Mouse (Mus musculus): Measurements from ENCODE around the gene Eci3. TPM values are rescaled to one million over a fixed set of nuclear protein-coding genes. Genes with fewer than 3 reads are reported as not detected.
"Not testable (repeated sequence)": the region's sequence is repeated elsewhere in the genome, so short reads cannot be mapped to it uniquely, and the experiment has no call there.

Gene Eci3
- polyA plus RNA-seq, 1 experiment from 2014 or later, result not detected

DNA sequence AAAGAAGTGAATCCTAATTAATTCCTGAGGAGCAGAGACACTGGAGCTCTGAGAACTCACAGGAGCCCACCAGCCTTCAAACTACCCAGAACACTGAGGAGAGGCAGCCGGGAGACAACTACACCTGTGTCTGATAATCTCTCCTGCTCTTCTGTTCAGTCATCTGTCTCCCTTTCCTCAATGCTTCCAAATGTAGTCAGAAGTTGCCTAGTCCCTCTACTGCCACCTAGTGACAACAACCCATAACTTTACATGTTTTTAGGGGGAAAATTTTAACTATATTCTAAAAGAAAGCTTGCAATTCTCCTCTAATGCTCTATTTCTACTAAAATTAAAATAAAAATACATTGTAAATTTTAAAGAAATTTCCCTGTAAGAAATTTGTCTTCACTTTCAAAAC, 9.5 kb upstream of the Eci3 start:
- Histone ChIP-seq H3K4me2 (no peak overlapping the region), H3K36me3 (ENCODE audit: poor library complexity, severe bottlenecking) (peaks cover 23% of the 10 kb centered on the region), H3K27ac (no peak overlapping the region), H3K4me3 (no peak overlapping the region), H3K9me3 (replicated peaks) (no peaks in the 10 kb centered on the region), H3K9ac (no peak overlapping the region), H3K4me1 (no peaks in the 10 kb centered on the region), H3K27me3 (no peaks in the 10 kb centered on the region)
- no peak for ATAC-seq
- WGBS, result 68% methylated on average over 1 of the region's 1 CpGs

DNA sequence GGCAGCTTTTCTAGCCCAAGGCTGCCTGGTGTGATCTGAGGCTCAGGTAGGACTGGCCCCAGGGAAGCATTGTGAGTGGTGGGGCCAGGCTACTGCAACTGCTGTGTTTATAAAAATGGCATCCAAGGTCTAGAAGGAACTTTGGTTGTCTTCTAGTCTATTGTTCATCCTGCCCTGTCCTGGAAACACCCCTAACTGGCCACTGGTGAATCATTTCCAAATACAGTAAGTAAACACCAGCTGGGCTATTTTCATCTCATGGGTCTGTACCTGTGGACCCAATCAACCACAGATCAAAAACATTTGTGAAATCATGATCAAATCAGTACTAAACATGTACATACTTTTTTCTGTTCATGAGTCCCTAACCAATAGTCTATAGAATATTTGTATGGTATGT, 8.8 kb upstream of the Eci3 start:
- not testable (repeated sequence) for ATAC-seq; H3K4me2 ChIP-seq; H3K27me3 ChIP-seq; H3K9me3 ChIP-seq (replicated peaks); H3K9ac ChIP-seq; H3K27ac ChIP-seq; H3K4me3 ChIP-seq; H3K4me1 ChIP-seq
- peaks cover 16% of the 10 kb centered on the region for H3K36me3 ChIP-seq (ENCODE audit: poor library complexity, severe bottlenecking)

DNA sequence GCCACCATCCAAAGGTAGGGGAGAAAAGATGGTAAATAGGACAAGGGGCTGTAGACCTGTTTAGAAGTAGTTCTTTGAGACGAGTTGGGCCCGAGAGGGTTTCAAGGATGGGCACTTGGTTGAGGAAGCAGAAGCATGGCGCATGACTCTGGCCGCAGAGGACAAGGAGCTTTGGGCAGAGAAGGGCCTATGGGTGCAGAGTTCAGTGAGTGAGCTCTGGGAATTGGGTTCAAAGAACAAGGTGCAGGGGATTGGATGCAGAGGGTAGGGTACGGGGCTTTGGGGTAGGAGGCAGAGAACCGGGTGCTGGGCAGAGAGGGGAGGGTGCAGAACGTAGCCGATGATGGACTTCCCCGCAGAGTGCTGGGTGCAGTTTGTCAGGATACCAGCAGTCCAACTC, 2.0 kb upstream of the Eci3 start:
- ATAC-seq; H3K9ac ChIP-seq; H3K4me2 ChIP-seq; H3K9me3 ChIP-seq (replicated peaks); H3K4me3 ChIP-seq; H3K36me3 ChIP-seq (ENCODE audit: poor library complexity, severe bottlenecking); H3K27ac ChIP-seq: not testable (repeated sequence)
- Histone ChIP-seq H3K27me3 (peaks cover 31% of the 10 kb centered on the region), H3K4me1 (peaks cover 18% of the 10 kb centered on the region)
- 67% methylated on average over 9 of the region's 9 CpGs for WGBS

DNA sequence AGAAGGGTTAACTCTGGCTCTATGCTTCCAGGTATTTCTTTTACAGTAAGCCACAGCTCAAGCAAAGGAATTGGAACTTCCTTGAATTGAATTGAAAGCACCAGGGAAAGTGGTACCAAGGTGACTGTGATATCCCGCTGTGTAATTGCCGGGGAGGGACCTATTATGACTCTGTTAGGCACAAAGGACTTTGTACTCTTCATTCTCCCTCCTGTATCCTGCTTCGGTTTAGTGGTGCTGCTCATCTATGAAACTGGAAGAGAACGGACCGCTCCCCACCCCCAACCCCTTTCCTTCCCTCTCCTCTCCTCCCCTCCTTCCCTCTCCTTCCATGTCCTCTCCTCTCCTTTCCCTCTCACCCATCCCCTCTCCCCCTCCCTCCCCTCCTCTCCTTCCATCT, 1.3 kb upstream of the Eci3 start:
- no peak for ATAC-seq
- Histone ChIP-seq H3K9ac (no peak overlapping the region), H3K4me2 (peak overlapping the region; percentile 73), H3K4me3 (peak overlapping the region; percentile 42), H3K4me1 (peaks cover 18% of the 10 kb centered on the region), H3K27ac (no peak overlapping the region), H3K27me3 (peaks cover 31% of the 10 kb centered on the region), H3K36me3 (ENCODE audit: poor library complexity, severe bottlenecking) (no peaks in the 10 kb centered on the region), H3K9me3 (replicated peaks) (no peaks in the 10 kb centered on the region)
- 5% methylated on average over 5 of the region's 5 CpGs for WGBS

DNA sequence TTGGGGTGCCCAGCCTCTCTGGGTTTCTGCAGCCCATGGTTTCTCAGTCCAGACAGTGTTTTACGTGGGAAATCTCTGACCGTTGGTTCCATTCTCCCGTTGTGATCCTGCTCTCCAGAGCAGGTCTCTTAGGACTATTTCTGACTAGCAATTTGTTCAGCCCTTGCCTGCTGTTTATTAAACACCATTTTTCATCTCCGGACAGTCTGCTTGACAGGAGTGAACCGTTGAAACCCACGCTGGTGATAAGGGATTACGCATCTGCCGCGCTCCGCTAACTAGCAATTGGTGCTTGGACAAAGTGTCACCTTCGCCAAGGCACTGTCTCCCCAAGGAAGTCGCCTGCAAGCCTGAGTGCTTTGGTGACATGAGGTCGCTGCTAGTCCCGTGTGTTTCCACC, 809 bp upstream of the Eci3 start:
- Histone ChIP-seq H3K9me3 (replicated peaks) (no peaks in the 10 kb centered on the region), H3K9ac (peak overlapping the region; percentile 46; the same call in 1 of the 2 replicates), H3K27ac (no peak overlapping the region), H3K4me3 (peak overlapping the region; percentile 42), H3K4me2 (peak overlapping the region; percentile 73), H3K4me1 (peaks cover 18% of the 10 kb centered on the region), H3K27me3 (peaks cover 31% of the 10 kb centered on the region), H3K36me3 (ENCODE audit: poor library complexity, severe bottlenecking) (no peaks in the 10 kb centered on the region)
- no peak for ATAC-seq
- 3% methylated on average over 14 of the region's 14 CpGs for WGBS

DNA sequence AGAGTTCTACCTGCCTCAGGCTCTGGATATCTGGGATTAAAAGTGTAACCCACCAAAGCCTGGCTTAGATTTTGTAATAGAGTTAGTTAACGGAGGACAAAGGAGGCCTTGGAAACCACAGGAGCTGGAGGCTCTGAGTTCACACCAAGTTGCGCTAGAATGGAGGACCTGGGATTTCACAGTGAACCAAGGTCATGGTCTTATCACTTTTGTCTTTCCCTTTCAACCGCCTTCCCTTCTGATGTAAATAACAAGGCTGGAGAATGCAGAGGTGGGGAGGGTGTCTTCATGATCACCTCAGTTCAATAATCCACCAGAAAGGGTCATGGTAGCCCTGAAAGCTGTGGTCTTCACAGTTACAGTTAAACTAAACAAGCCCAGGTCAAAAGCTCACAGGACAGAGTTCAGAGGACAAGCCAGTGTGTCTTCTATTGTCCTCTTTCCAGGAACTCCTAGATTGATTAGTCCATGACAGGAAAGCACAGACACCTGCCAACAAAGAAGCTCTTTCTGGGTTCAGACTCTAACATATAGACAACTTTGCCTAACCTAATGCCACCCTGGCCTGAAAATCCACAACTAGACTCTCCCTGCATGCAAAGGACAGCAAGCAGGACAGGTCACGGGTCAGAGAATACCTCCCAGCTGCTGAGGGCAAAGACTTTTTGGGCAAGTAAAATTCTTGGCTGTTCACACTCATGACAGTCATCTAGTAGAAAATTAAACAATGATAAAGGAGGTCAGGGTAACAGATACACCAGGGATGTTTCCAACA, 2.4 kb downstream of the Eci3 start:
- peaks cover 29% of the 10 kb centered on the region for H3K27me3 ChIP-seq
- H3K36me3 ChIP-seq (ENCODE audit: poor library complexity, severe bottlenecking), result no peaks in the 10 kb centered on the region
- no peak overlapping the region for H3K27ac ChIP-seq
- H3K4me3 ChIP-seq, result no peak overlapping the region
- ATAC-seq, result no peak
- no peaks in the 10 kb centered on the region for H3K9me3 ChIP-seq (replicated peaks)
- H3K9ac ChIP-seq, result no peak overlapping the region
- WGBS, result 85% methylated on average over 4 of the region's 4 CpGs
- H3K4me1 ChIP-seq, result peaks cover 18% of the 10 kb centered on the region
- no peak overlapping the region for H3K4me2 ChIP-seq

DNA sequence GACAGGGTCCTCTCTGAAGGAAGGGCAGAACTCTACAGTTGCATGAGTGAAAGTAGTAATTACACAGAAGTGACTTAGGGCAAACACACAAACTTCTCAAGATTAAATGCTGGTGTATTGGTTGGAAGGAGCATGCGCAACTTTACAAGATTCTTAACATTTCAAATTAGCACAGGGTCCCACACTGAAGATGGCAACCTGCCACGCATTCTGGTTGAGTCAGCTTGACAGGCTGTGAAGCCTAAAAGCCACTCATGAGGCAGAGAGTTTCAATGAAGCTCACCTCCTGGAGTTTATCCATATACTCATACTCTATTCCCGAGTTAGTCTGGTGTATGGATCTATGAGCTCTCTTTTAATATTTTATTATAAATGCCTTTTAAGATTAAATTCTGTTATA, 5.5 kb downstream of the Eci3 start:
- 83% methylated on average over 3 of the region's 3 CpGs for WGBS
- not testable (repeated sequence) for ATAC-seq; H3K9ac ChIP-seq; H3K27ac ChIP-seq; H3K36me3 ChIP-seq (ENCODE audit: poor library complexity, severe bottlenecking); H3K4me2 ChIP-seq; H3K27me3 ChIP-seq; H3K9me3 ChIP-seq (replicated peaks); H3K4me1 ChIP-seq; H3K4me3 ChIP-seq

DNA sequence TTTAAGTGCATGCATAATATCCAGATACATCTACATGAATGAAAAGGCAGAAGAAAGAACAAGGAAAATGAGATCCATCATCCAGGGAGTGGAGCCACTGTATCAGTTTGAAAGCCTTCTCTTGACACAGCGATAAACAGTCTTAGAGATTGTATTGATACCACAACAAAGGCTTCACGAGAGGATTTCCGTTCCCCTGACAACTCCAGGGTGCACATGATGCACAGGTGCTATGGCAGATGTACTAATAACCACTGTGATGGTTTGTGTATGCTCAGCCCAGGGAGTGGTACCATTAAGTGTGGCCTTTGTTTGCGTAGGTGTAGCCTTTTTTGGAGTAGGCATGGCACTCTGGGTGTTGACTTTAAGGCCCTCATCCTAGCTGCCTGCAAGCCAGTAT, 6.7 kb downstream of the Eci3 start:
- no peaks in the 10 kb centered on the region for H3K4me1 ChIP-seq
- no peaks in the 10 kb centered on the region for H3K36me3 ChIP-seq (ENCODE audit: poor library complexity, severe bottlenecking)
- WGBS, result 84% methylated on average over 4 of the region's 4 CpGs
- ATAC-seq, result no peak
- H3K9ac ChIP-seq, result no peak overlapping the region
- no peak overlapping the region for H3K27ac ChIP-seq
- no peaks in the 10 kb centered on the region for H3K9me3 ChIP-seq (replicated peaks)
- no peak overlapping the region for H3K4me2 ChIP-seq
- no peak overlapping the region for H3K4me3 ChIP-seq
- no peaks in the 10 kb centered on the region for H3K27me3 ChIP-seq

DNA sequence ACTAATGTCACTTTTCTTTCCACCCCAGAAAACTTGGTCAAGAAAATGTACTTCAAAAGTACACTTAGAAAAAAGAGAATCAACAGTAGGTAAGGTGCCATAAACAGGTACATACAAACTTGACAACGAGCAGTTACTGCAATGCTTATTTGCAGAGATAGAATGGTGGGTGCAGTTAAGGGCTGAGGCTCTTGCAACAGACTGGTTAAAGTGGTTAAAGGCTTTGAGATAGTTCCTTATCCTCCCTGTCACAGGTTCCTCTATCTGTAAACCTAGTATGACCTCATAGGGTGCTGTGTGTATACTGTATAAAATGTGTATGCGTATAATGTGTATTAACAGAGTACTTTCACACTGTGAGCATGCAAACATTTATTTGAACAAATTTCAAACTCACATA, 12.2 kb downstream of the Eci3 start:
- ATAC-seq, result not testable (repeated sequence)

DNA sequence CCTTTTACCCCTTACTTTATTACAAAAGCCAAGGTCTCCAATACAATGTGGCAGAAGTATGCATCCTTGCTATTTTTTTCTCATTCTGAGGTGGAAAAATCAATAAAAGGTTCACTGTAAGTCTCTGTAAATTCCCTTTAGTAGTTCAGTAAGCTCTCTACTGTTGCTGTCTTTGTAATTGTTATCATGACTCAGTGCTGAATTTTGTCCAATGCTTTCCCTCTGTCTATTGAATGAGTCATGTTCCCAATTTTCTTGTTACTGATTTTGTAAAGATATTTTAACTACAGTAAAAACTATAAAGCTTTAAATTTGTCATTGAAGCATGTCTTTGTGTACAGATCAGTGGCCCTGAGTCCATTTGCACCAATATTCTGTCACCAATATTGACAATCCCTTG, 21.2 kb downstream of the Eci3 start:
- no peak for ATAC-seq

More for the DNA sequence above, 12.2 kb downstream of the Eci3 start:
- H3K9ac ChIP-seq; H3K36me3 ChIP-seq (ENCODE audit: poor library complexity, severe bottlenecking); H3K4me2 ChIP-seq; H3K27me3 ChIP-seq; H3K27ac ChIP-seq; H3K9me3 ChIP-seq (replicated peaks); H3K4me1 ChIP-seq; H3K4me3 ChIP-seq: not testable (repeated sequence)
- 92% methylated on average over 2 of the region's 2 CpGs for WGBS

DNA sequence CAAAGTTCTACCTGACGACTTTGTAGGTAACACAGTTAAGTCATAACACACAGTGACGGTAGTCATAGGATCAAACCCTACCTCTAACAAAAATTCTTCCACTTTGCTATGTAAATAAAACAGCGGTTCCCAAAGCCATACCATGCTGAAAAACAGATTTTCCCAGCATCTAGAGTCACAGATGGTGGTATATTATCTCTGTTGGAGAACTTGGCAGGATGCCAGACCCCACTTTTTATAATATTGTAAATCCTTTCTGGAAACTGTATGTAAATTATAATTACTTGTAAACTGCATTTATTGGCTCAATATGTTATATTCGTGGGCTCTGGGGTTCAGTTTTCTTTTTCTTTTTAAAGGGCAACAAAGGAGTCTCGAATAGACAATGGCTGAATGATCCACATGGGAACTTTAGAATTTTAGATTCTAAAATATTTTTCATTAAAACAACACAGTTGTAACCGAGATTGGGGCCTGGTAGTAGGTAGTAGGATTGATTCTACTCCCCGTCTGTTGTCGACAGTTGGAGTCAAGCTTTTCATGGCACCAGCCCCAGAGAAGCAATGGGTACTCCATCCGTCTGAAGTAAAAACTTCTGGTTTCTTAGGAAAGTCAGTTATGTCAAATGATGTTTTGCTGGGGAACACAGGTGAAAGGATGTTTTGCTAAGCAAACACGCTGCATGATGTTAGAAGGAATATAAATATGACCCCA, 28.5 kb downstream of the Eci3 start:
- Histone ChIP-seq H3K4me2 (no peak overlapping the region), H3K27me3 (no peaks in the 10 kb centered on the region), H3K4me1 (no peaks in the 10 kb centered on the region), H3K4me3 (no peak overlapping the region), H3K9me3 (replicated peaks) (no peaks in the 10 kb centered on the region), H3K36me3 (ENCODE audit: poor library complexity, severe bottlenecking) (no peaks in the 10 kb centered on the region), H3K9ac (no peak overlapping the region), H3K27ac (no peak overlapping the region)
- ATAC-seq, result peak; percentile 68; the same call in 1 of the 2 replicates
- WGBS, result 73% methylated on average over 10 of the region's 10 CpGs

More for the DNA sequence above, 21.2 kb downstream of the Eci3 start:
- Histone ChIP-seq H3K9me3 (replicated peaks) (no peaks in the 10 kb centered on the region), H3K36me3 (ENCODE audit: poor library complexity, severe bottlenecking) (no peaks in the 10 kb centered on the region), H3K4me3 (no peak overlapping the region), H3K4me2 (no peak overlapping the region), H3K9ac (no peak overlapping the region), H3K27me3 (no peaks in the 10 kb centered on the region), H3K27ac (no peak overlapping the region), H3K4me1 (no peaks in the 10 kb centered on the region)

DNA sequence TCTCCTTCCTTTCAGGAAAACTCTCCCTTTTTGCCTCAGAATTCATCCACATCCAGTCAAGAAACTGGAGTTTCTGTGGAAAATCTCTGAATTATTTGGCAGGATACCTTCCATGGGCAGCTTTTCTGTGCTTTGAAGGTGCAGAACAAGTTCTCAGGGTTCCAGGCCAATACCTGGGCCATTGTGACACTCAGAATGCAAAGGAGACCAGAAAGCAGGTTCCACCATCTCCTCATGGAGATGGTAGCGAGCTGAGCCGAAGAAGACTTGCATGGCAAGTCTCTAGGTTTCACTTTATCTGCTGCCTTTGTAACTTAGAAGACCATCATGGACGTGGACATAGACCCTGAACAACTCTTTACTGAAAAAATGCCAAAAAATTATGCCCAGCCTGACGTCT, 39.4 kb downstream of the Eci3 start, which contains the start of the genes Fam217a and 4933417A18Rik:
TSS of gene Fam217a (minus strand) at position 101 of the 400 bp plus-strand sequence.
TSS of gene 4933417A18Rik (plus strand) at position 200 of the 400 bp plus-strand sequence.
- H3K36me3 ChIP-seq (ENCODE audit: poor library complexity, severe bottlenecking), result no peaks in the 10 kb centered on the region
- 84% methylated on average over 4 of the region's 4 CpGs for WGBS
- H3K4me1 ChIP-seq, result no peaks in the 10 kb centered on the region
- H3K4me2 ChIP-seq, result no peak within 1 kb of the TSS
- ATAC-seq, result no peak
- H3K9me3 ChIP-seq (replicated peaks), result no peaks in the 10 kb centered on the region
- H3K27ac ChIP-seq, result no peak within 1 kb of the TSS
- no peaks in the 10 kb centered on the region for H3K27me3 ChIP-seq
- no peak within 1 kb of the TSS for H3K9ac ChIP-seq
- no peak within 1 kb of the TSS for H3K4me3 ChIP-seq
